Comparison of ENCODE assay signal across 8 mouse cellular contexts in the genomic region with DNA sequence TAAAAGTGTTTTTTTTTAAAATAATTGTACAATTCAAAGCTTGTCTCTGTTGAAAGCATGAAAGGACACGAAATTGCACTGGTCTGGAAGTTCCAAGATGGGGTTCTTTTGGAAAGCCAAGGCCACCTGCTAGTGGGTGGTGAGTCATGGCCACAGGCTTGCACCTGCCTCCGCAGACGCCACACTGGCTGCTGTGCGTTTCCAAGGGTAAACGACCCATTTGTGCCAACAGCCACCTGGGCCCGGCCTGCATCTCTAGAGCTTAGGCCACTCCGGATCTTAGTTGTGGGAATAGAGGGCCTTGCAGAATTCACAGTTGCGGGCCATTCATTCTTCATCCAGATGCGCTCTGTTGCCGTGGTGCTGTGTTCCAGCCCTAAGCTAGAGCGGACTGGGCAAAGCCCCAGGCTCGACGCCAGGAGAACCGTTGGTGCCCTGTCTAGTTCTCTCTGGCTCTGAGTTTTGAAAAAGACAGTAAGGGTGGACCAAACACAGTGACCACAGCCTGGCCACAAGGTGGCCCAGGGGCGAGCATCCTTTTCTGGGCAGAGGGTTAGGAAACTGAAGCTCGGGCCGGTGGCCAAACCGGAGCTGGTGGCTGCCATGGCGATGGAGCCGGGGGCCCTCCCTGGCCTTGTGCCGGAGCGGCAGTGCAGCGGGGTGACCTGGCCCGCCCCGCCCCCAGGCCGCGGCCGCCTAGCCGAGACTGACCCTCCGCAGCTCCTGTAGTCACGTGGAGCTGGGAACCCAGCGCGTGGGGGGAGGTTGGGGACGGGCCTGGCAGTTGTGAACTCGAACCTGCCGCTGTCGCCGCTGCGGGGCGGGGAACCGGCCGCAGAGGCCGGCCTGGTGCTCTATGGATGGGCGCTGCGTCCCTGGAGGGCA. TPM values are rescaled to one million over a fixed set of nuclear protein-coding genes. Genes with fewer than 3 reads are reported as not detected.
DNase-seq lines count a peak whose midpoint lies in the region; ATAC-seq lines count a peak whose summit lies in the region.

A gene (plus strand): TSS at position 726 of the 885 bp plus-strand sequence.
A gene (plus strand): TSS at position 784 of the 885 bp plus-strand sequence.

- peaks cover 22% of the 10 kb centered on the region for H3K9me3 ChIP-seq in hindbrain, embryonic 15.5 days

- peak within 1 kb of the TSS; percentile 94 for H3K9ac ChIP-seq in hindbrain, embryonic 15.5 days

- H3K36me3 ChIP-seq in hindbrain, embryonic 15.5 days: peaks cover 27% of the 10 kb centered on the region

- H3K27me3 ChIP-seq in hindbrain, embryonic 15.5 days: no peaks in the 10 kb centered on the region

- peak; percentile 85 for DNase-seq in R1 (ENCODE audit: low read depth, low spot score)
- peak; percentile 99 for DNase-seq in cerebellum, postnatal 25 days
- DNase-seq in gastrocnemius, adult 18-20 months (ENCODE audit: low spot score): peak; percentile 93
- peak; percentile 90 for DNase-seq in left cerebral cortex, adult 11 months (ENCODE audit: low spot score)
- peak; percentile 89 for DNase-seq in lung, postnatal 25 days (ENCODE audit: low spot score)
- peak; percentile 96 for DNase-seq in ovary, postnatal 36 days (ENCODE audit: low spot score)
- DNase-seq in thymus, postnatal 14 days: peak; percentile 78

- peak within 1 kb of the TSS; percentile 80 for H3K4me2 ChIP-seq in hindbrain, embryonic 15.5 days

- peak within 1 kb of the TSS; percentile 99 for H3K27ac ChIP-seq in hindbrain, embryonic 15.5 days (replicated peaks)

- peak within 1 kb of the TSS; percentile 89 for H3K4me3 ChIP-seq in hindbrain, embryonic 15.5 days

- WGBS in hindbrain, embryonic 15.5 days: 3% methylated on average over 44 of the region's 45 CpGs

- peaks cover 20% of the 10 kb centered on the region for H3K4me1 ChIP-seq in hindbrain, embryonic 15.5 days (replicated peaks)

- ATAC-seq in hindbrain, embryonic 15.5 days (ENCODE audit: low FRiP score, low read depth): peak; percentile 94

RNA-seq across cellular contexts. Expression of the first gene that starts in this region (rescaled TPM):
- total RNA-seq in gastrocnemius, adult 18-20 months (2021): 10 to 100 TPM; 30.6 to 31.9 TPM
- polyA plus RNA-seq in hindbrain, embryonic 15.5 days (2015; fragmentation: Nextera tagmentation; extraction: Ambion mirVana): 44.3 and 46.1 TPM in 2 replicates

RNA-seq across cellular contexts. Expression of the second gene that starts in this region (rescaled TPM):
- not detected for total RNA-seq in gastrocnemius, adult 18-20 months (2021)
- 1.0 TPM in 1 of 2 replicates, not detected in the other for polyA plus RNA-seq in hindbrain, embryonic 15.5 days (2015; fragmentation: Nextera tagmentation; extraction: Ambion mirVana)

Comparison
In these comparisons a context has a peak if more than half of its experiments do, and no peak if none do; other contexts are left out.
1. Peak in every context shown above with its lines: DNase-seq, ATAC-seq, H3K4me3 ChIP-seq and H3K27ac ChIP-seq.